Mouse (Mus musculus): ENCODE results near the gene Fkbp8. TPM values are rescaled to one million over a fixed set of nuclear protein-coding genes. Genes with fewer than 3 reads are reported as not detected.

The Fkbp8 gene
- polyA plus RNA-seq, 1 experiment = 320 TPM

GRCm38 (mm10) chr8:70488931-70489470, 38.5 kb upstream of the Fkbp8 start:
- H3K4me1 ChIP-seq (ENCODE audit: control insufficient read depth, insufficient read depth, low read length) = no peaks in the 10 kb centered on the region
- H3K4me3 ChIP-seq (ENCODE audit: insufficient read depth, low read depth, low read length) = no peak overlapping the region
- H3K27me3 ChIP-seq (replicated peaks; ENCODE audit: control insufficient read depth, insufficient read depth, low read length) = peaks cover 12% of the 10 kb centered on the region; the same call in 1 of the 2 replicates
- DNase-seq = no peak
- WGBS = 11% methylated on average over 14 of the region's 14 CpGs
- H3K27ac ChIP-seq (ENCODE audit: insufficient read depth, low read depth, low read length) = no peak overlapping the region
- H3K36me3 ChIP-seq (ENCODE audit: control insufficient read depth, insufficient read depth, low read length) = no peaks in the 10 kb centered on the region
- TF ChIP-seq CTCF (conservative IDR thresholded peaks at IDR 0.05; ENCODE audit: insufficient read depth, insufficient read length, low read depth, low read length) (no peak), POLR2A (IDR thresholded peaks at IDR 0.05; ENCODE audit: low read depth, low read length) (no peak)

- TF ChIP-seq POLR2A (IDR thresholded peaks at IDR 0.05; ENCODE audit: low read depth, low read length) = no peak
- no peak for TF ChIP-seq CTCF (conservative IDR thresholded peaks at IDR 0.05; ENCODE audit: insufficient read depth, insufficient read length, low read depth, low read length)
- Histone ChIP-seq H3K27me3 (replicated peaks; ENCODE audit: control insufficient read depth, insufficient read depth, low read length) (peaks cover 12% of the 10 kb centered on the region; the same call in 1 of the 2 replicates), H3K27ac (ENCODE audit: insufficient read depth, low read depth, low read length) (no peak overlapping the region), H3K4me1 (ENCODE audit: control insufficient read depth, insufficient read depth, low read length) (no peaks in the 10 kb centered on the region), H3K4me3 (ENCODE audit: insufficient read depth, low read depth, low read length) (no peak overlapping the region), H3K36me3 (ENCODE audit: control insufficient read depth, insufficient read depth, low read length) (no peaks in the 10 kb centered on the region)
- DNase-seq = no peak
- 4% methylated on average over 36 of the region's 41 CpGs for WGBS
Observed at GRCm38 (mm10) chr8:70489576-70489975, 37.9 kb upstream of the Fkbp8 start.

GRCm38 (mm10) chr8:70490061-70490879, 37.3 kb upstream of the Fkbp8 start:
- no peak for DNase-seq
- Histone ChIP-seq H3K27me3 (replicated peaks; ENCODE audit: control insufficient read depth, insufficient read depth, low read length) (peaks cover 12% of the 10 kb centered on the region; the same call in 1 of the 2 replicates), H3K4me1 (ENCODE audit: control insufficient read depth, insufficient read depth, low read length) (no peaks in the 10 kb centered on the region), H3K4me3 (ENCODE audit: insufficient read depth, low read depth, low read length) (no peak overlapping the region), H3K36me3 (ENCODE audit: control insufficient read depth, insufficient read depth, low read length) (no peaks in the 10 kb centered on the region), H3K27ac (ENCODE audit: insufficient read depth, low read depth, low read length) (no peak overlapping the region)
- WGBS = 36% methylated on average over 10 of the region's 10 CpGs
- TF ChIP-seq CTCF (conservative IDR thresholded peaks at IDR 0.05; ENCODE audit: insufficient read depth, insufficient read length, low read depth, low read length) = no peak
- TF ChIP-seq POLR2A (IDR thresholded peaks at IDR 0.05; ENCODE audit: low read depth, low read length) = no peak

- H3K36me3 ChIP-seq (ENCODE audit: control insufficient read depth, insufficient read depth, low read length) = no peaks in the 10 kb centered on the region
- no peak for DNase-seq
- H3K27me3 ChIP-seq (replicated peaks; ENCODE audit: control insufficient read depth, insufficient read depth, low read length) = peaks cover 12% of the 10 kb centered on the region; the same call in 1 of the 2 replicates
- no peak for TF ChIP-seq POLR2A (IDR thresholded peaks at IDR 0.05; ENCODE audit: low read depth, low read length)
- no peak for TF ChIP-seq CTCF (conservative IDR thresholded peaks at IDR 0.05; ENCODE audit: insufficient read depth, insufficient read length, low read depth, low read length)
- no peaks in the 10 kb centered on the region for H3K4me1 ChIP-seq (ENCODE audit: control insufficient read depth, insufficient read depth, low read length)
- WGBS = 17% methylated on average over 20 of the region's 20 CpGs
- H3K27ac ChIP-seq (ENCODE audit: insufficient read depth, low read depth, low read length) = no peak overlapping the region
- no peak overlapping the region for H3K4me3 ChIP-seq (ENCODE audit: insufficient read depth, low read depth, low read length)
Observed at GRCm38 (mm10) chr8:70490880-70491495, 36.5 kb upstream of the Fkbp8 start.

- H3K4me3 ChIP-seq (ENCODE audit: insufficient read depth, low read depth, low read length) = peak within 1 kb of the TSS; percentile 30
Observed at GRCm38 (mm10) chr8:70492664-70493640, 34.6 kb upstream of the Fkbp8 start, which contains the start of gene Crlf1. Gene Crlf1 (plus strand): TSS chr8:70493158.

GRCm38 (mm10) chr8:70493692-70494415, 33.7 kb upstream of the Fkbp8 start:
- Histone ChIP-seq H3K4me3 (ENCODE audit: insufficient read depth, low read depth, low read length) (no peak overlapping the region), H3K4me1 (ENCODE audit: control insufficient read depth, insufficient read depth, low read length) (no peaks in the 10 kb centered on the region), H3K27ac (ENCODE audit: insufficient read depth, low read depth, low read length) (no peak overlapping the region), H3K36me3 (ENCODE audit: control insufficient read depth, insufficient read depth, low read length) (no peaks in the 10 kb centered on the region), H3K27me3 (replicated peaks; ENCODE audit: control insufficient read depth, insufficient read depth, low read length) (peaks cover 10% of the 10 kb centered on the region; the same call in 1 of the 2 replicates)
- DNase-seq = no peak
- 2% methylated on average over 45 of the region's 47 CpGs for WGBS
- TF ChIP-seq POLR2A (IDR thresholded peaks at IDR 0.05; ENCODE audit: low read depth, low read length) (no peak), CTCF (conservative IDR thresholded peaks at IDR 0.05; ENCODE audit: insufficient read depth, insufficient read length, low read depth, low read length) (no peak)

More at GRCm38 (mm10) chr8:70492664-70493640, 34.6 kb upstream of the Fkbp8 start, which contains the start of gene Crlf1:
- Histone ChIP-seq H3K27me3 (replicated peaks; ENCODE audit: control insufficient read depth, insufficient read depth, low read length) (peaks cover 12% of the 10 kb centered on the region; the same call in 1 of the 2 replicates), H3K27ac (ENCODE audit: insufficient read depth, low read depth, low read length) (no peak within 1 kb of the TSS), H3K4me1 (ENCODE audit: control insufficient read depth, insufficient read depth, low read length) (no peaks in the 10 kb centered on the region), H3K36me3 (ENCODE audit: control insufficient read depth, insufficient read depth, low read length) (no peaks in the 10 kb centered on the region)
- no peak for TF ChIP-seq POLR2A (IDR thresholded peaks at IDR 0.05; ENCODE audit: low read depth, low read length)
- no peak for DNase-seq
- WGBS = 2% methylated on average over 83 of the region's 93 CpGs

All from kidney, adult 2 months (tissue).